Mouse (Mus musculus) layer of hippocampus, postnatal 25 days (tissue): Measurements from ENCODE around the gene AL732309.1. TPM values are rescaled to one million over a fixed set of nuclear protein-coding genes. Genes with fewer than 3 reads are reported as not detected.
A peak's percentile ranks its signal among the peaks of the same experiment; 100 is the strongest.
"Not testable (repeated sequence)": the region's sequence is repeated elsewhere in the genome, so short reads cannot be mapped to it uniquely, and the experiment has no call there.

Experiments
- DNase-seq, 2 experiments: peaks; one replicate each; pipeline ENCODE4 v3.0.0; 2022; ENCODE audit warnings: mixed read lengths in 2 of 2, low spot score in 1 of 2; ENCODE audit errors: extremely low spot score in 1 of 2
- total RNA-seq, 2 experiments: library from RNA; stranded (reverse); gene quantifications; 2 replicates each; pipeline ENCODE4 v1.2.3; 2021

The AL732309.1 gene
- total RNA-seq, 2 experiments from 2014 or later = 3.3 to 5.2 TPM

GRCm38 (mm10) chr2:25267746-25268309, 21.2 kb upstream of the AL732309.1 start:
- no peak for DNase-seq

- DNase-seq = no peak
Measured at GRCm38 (mm10) chr2:25267241-25267640, 20.6 kb upstream of the AL732309.1 start.

GRCm38 (mm10) chr2:25266720-25267119, 20.1 kb upstream of the AL732309.1 start:
- DNase-seq = no peak

- DNase-seq = no peak
Measured at GRCm38 (mm10) chr2:25265897-25266656, 19.4 kb upstream of the AL732309.1 start.

GRCm38 (mm10) chr2:25264851-25265250, 18.2 kb upstream of the AL732309.1 start:
- no peak for DNase-seq

- no peak for DNase-seq
Measured at GRCm38 (mm10) chr2:25264286-25264660, 17.6 kb upstream of the AL732309.1 start.

- DNase-seq = no peak
Measured at GRCm38 (mm10) chr2:25263623-25264285, 17.1 kb upstream of the AL732309.1 start.

GRCm38 (mm10) chr2:25262795-25263622, 16.3 kb upstream of the AL732309.1 start:
- DNase-seq = no peak

GRCm38 (mm10) chr2:25262291-25262767, 15.7 kb upstream of the AL732309.1 start, which contains the start of gene Tprn:
TSS of gene Tprn (plus strand) at chr2:25262618.
- peak; percentile 68 to 78 for DNase-seq

- no peak for DNase-seq
Measured at GRCm38 (mm10) chr2:25261870-25262269, 15.2 kb upstream of the AL732309.1 start.

GRCm38 (mm10) chr2:25258887-25259286, 12.2 kb upstream of the AL732309.1 start:
- DNase-seq = no peak

GRCm38 (mm10) chr2:25257250-25257649, 10.6 kb upstream of the AL732309.1 start:
- DNase-seq = not testable (repeated sequence)

- peak in 1 of 2 experiments; percentile 48 for DNase-seq
Measured at GRCm38 (mm10) chr2:25256443-25257109, 9.9 kb upstream of the AL732309.1 start.

GRCm38 (mm10) chr2:25255284-25255779, 8.7 kb upstream of the AL732309.1 start, which contains the start of gene Tmem203:
TSS of gene Tmem203 (plus strand) at chr2:25255439.
- peak; percentile 84 to 90 for DNase-seq

GRCm38 (mm10) chr2:25252331-25252730, 5.7 kb upstream of the AL732309.1 start:
- no peak for DNase-seq

GRCm38 (mm10) chr2:25244144-25244543, 2.5 kb downstream of the AL732309.1 start:
- DNase-seq = no peak

- DNase-seq = no peak
Measured at GRCm38 (mm10) chr2:25243342-25243741, 3.3 kb downstream of the AL732309.1 start.

GRCm38 (mm10) chr2:25242101-25242506, 4.6 kb downstream of the AL732309.1 start, which contains the start of the genes Rnf208 and Cysrt1:
TSS of gene Rnf208 (plus strand) at chr2:25242255.
TSS of gene Cysrt1 (minus strand) at chr2:25242452.
- peak in 1 of 2 experiments; percentile 44 for DNase-seq

GRCm38 (mm10) chr2:25241438-25241775, 5.3 kb downstream of the AL732309.1 start:
- no peak for DNase-seq
